Mouse (Mus musculus) kidney, postnatal 4 days (tissue): ENCODE measurements around the gene Slc12a7.
"Not testable (repeated sequence)": the region's sequence is repeated elsewhere in the genome, so short reads cannot be mapped to it uniquely, and the experiment has no call there.

ENCODE experiments used
- DNase-seq, 2 experiments: peaks; one replicate each; pipeline ENCODE4 v3.0.0; 2021; ENCODE audit warnings: mixed read lengths in 2 of 2

Slc12a7 gene

DNA sequence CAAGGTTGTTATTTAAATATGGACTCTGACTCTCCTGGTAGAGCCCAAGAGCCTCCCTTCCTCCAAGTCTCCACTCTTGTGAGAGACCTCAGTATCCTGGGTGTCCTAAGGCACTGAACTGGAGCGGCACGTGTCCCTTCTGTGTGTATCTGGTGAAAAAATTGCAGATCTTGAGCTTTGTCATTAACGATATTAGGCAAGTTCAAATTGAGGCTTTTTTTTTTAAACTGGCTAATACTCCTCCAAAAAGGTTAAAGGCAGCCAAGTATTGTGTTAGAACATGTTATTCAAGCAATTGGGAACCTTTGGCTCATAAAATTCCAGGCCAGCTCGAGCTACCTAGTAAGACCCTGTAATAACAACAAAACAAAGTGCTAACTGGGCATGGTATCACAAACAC is 12.7 kb upstream of the Slc12a7 start:
- DNase-seq: no peak

DNA sequence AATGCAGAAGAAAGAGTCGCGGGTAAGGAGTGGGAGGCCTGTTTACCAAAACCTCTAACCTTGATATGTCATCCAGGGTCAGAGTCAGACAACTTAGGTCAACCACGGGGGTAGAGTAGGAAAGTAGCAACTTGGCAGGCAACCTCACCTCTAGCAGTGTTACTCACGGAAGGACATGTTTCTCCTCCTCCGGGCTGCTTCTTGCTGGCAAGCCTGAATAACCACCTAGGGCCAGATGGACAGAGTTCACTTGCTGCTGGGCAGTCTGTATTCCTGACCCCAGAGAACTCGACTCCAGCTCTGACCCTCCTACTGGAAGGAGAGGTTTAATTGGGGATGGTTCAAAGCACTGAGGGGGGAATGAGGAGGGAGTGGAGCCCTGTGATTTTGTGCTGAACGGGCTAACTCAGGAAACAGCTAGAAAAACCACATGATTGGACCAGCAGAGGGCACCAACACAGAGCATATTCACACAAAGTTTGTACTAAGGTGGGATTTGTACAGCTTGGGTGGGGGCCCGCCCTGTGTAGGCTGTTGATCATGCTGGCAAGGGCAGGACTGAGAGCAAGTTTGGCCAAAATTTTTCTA is 9.7 kb upstream of the Slc12a7 start:
- peak; percentile 70 to 77 for DNase-seq

DNA sequence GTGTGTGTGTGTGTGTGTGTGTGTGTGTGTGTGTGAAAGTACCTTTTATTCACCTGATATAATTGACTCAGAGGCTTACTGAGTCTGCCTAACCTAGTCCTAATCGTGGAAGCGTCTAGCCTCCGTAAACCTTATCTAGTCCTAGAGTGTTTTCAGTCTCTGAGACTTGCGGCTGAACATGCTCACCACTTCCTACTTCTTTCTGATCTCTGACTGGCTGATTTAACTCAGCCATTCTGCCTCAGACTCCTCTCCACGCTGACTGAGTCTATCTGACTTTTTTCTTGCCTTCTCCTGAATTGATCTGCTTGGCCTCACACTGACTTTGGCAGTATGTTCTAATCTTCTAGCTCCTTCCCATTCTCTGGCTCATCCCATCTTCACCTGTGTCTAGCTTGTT is 7.6 kb upstream of the Slc12a7 start:
- no peak for DNase-seq

DNA sequence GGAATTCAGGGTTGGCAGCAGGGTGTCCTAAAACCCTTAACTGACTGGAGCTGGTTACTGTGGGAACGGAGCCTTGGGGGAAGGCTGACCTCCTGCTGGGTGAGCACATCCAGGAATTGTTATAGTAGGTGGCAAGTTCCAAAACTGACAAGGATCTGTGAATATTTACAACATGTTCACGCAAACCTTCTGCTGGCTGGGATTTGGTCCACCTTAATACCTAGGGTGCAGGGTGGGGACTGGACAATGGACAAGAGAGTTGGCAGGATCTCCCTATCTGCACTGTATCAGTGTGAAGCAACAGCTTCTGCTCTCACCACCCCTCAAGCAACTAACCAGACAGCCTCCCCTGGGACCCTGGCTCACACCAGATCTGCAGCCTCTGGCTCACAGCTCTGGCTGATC is 5.3 kb upstream of the Slc12a7 start:
- DNase-seq: peak in 1 of 2 experiments; percentile 31

DNA sequence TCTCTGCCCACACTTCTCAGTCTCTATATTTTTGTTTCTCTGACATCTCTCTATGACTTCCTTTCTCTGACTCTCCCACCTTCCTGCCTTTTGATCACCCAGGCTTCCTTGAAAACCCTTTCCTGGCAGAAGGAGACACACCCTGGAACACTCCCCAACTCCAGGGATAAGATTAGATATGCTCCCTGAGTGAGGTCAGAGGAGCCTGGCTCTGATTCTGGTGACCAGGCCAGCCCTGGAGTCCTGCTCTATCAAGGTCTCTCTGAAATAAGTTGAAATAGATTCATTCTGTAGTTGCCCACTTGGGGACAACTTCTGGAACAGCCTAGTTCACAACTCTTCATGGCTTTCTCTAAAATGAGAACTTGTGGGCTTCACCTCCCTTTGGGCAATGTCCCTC is 4.3 kb upstream of the Slc12a7 start:
- DNase-seq: no peak

DNA sequence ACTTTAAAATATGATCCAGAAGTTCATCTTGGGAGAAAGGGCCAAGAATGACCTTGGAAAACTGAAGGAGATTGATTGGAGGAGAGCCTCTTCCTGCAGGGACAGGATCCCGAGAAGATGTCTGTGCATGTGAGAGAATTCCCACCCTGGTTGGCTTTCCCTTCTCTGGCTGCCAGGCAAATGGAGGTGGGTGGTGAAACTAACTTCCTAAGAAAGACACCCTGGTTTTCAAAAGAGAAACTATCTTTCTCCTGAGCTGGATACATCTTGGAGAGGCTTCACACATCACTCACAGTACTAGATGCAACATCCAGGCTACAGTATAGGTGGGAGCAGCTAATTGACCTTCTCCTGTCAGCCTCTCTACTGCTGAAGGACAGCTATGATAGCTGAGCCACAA is 2.0 kb upstream of the Slc12a7 start:
- no peak for DNase-seq

DNA sequence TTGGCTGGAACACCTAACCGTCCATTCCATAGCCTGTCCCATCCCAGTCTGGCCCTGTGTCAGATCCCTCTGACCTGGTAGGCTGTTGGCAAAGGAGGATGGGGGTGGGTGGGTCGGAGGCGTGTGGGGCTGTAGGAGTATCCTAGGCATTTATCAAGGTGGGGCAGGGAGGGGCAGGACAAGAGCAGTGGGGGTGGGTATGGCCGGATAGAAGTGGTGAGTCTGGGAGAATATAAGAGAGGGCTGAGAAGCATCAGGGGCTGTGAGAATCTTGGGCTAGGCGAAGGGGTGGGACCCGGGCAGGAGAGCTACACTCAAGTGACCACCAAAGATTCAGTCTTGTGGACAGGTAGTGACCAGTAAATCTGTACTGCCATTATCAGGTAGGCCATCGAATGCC is 659 bp upstream of the Slc12a7 start:
- DNase-seq: no peak

DNA sequence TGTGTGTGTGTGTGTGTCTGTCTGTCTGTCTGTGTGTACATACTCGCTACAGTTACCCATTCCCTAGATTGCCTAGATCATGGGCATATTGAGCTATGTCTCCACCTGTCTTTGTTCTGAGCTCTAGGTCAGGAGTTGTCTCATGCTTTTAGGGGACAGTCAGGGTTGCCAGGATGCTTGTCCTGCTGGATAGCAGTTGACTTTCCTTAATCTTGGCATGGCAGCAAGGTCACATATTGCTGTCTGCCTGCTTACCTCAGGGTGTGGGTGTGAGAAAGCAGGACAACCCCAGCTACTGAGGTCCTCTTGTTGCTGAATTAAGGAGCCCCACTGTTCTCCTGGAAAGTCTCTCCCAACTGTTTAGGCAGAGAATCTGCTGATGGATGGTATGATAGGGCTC is 1.5 kb downstream of the Slc12a7 start:
- no peak for DNase-seq

DNA sequence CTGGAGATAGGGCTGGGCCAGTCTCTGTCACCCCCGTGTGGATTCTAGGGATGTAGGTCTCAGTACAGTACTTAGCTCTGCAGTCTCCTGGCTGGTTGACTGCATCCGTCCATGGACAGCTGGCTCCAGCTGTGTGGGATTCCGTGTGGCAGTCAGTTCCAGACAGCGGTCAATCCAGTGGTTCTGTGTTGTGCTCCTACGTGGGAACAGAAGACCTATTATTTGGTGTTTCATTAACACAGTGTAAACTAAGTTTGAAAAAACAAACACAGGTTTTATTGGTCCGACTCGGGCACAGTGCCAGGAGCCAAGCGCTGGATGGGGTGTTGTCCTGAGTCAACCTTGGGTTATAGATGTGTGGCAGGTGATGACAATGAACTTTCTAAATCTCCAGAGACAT is 2.4 kb downstream of the Slc12a7 start:
- peak; percentile 52 to 65 for DNase-seq

DNA sequence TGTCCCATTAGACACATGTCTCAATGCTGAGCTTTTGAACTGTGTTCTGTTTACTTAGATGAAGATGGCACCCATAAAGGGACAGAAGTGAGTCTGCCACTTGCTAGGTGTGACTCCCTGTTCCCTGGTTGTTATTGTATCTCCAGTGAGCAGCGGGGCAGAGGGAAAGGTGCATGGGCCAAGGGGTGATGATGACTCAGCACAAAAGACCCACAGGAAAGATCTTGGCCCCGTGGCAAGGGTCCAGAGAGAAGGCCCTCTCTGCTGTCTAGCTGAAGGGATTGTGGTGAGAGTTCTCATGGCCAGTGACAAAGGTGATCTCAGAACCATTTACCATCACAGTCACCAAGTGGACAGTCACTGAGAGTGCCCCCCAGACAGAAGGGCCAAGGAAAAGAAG is 3.0 kb downstream of the Slc12a7 start:
- no peak for DNase-seq

DNA sequence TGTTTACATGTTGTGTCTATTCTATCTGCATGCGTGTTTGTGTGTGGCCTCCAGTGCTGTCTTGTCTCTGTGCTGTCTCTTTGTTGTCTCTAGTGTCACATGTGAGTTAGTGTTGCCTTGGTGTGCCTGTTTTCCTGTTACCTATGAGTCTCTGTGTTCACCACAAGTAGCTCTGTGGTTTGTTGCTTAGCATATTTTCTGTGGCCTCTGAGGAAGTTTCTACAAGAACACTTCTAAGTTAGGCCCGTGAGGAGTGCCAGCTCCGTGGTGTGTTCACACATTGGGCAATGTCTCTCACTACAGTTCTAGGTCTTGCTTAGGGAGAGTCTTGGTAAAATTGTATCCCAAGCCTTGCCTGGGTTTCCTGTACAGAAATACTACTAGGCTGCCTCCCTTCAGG is 4.0 kb downstream of the Slc12a7 start:
- no peak for DNase-seq

DNA sequence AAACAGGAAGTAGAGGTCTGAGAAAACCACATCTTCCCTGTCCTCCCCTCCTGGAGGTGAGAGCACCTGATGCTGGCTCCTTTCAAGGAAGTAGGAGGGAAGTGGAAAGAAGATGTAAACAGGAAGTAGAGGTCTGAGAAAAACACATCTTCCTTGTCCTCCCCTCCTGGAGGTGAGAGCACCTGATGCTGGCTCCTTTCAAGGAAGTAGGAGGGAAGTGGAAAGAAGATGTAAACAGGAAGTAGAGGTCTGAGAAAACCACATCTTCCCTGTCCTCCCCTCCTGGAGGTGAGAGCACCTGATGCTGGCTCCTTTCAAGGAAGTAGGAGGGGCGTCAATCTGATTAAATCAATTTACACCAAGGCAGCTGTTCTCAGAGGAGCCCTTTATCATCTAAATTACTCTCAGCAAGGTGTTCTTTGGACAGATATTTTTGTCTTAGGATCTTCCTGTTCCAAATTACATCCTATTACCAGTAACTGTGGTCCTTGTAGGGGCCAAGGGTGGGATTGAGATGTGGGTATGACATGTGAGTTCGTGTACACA is 7.6 kb downstream of the Slc12a7 start:
- not testable (repeated sequence) for DNase-seq

DNA sequence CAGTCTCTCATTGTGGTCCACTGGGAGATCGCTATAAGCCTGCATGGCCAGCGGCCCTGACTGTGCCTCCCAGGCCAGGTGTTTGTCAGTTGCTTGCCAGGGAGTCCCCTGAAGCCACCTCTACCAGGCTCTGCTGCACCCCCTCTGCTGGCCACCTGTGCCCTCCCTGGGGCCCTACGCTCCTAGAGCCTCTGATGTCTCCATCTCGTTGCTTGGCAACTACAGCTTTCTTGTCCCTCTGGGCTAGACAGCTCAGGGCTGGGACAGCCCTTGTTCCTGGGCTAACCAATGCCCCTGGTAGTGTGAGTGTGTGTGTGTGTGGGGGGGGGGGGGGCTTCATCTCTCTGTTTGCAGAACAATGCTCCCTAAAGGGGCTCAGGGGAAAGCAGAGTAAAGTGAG is 10.1 kb downstream of the Slc12a7 start:
- no peak for DNase-seq

DNA sequence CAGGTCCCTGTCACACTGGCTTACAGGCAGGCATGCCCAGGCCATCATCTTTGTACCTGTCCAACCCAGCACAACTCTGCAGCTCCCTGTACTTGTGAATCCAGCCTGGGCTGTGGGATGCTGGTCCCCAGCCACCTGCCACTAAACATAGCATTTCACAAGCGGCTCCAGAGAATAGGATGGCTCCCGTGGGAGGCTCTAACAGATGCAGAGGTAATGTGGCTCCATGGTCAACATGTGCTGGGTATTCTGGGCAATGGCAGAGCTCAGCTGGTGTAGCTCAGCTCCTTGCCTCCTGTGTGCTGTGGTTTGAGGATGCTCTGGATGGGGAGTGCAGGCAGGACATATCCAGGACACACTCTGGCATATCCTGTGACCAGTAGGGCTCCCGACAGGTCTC is 10.8 kb downstream of the Slc12a7 start:
- no peak for DNase-seq

DNA sequence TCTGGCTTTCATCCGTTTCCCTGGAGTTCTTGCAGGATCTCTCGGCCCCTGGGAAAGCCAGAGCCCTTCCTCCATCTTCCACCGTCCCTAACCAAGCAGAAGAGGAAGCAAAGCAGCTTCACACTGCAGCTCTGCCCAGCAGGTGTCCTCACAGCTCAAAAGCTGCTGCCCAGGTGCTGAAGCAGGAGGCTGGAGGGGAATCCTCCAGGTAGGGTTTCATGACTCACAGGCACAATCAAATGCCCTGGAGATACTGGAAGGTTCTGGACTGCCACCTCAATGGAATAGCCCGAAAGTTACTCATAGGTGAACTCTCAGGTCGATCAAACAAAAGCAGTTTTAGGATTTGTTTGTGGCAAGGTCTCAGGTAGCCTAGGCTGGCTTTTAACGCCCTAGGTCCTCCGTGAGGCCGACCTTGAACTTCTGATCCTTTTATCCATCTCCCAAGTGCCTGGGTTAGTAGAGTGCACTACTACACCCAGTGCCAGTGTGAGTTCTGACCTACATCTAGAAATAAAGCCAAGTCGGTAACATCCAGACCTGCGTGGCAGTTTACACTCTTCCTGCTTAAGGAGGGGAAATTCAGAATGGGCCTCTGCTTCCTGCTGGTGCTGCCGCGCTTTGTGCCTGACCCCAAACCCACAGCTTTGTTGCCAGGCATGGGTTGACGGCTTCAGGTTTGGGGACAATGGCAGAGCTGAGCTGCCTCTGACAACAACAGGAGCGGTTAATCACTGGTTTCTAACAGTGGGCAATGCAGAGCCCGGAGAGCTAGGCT is 16.0 kb downstream of the Slc12a7 start:
- peak; percentile 64 to 73 for DNase-seq

DNA sequence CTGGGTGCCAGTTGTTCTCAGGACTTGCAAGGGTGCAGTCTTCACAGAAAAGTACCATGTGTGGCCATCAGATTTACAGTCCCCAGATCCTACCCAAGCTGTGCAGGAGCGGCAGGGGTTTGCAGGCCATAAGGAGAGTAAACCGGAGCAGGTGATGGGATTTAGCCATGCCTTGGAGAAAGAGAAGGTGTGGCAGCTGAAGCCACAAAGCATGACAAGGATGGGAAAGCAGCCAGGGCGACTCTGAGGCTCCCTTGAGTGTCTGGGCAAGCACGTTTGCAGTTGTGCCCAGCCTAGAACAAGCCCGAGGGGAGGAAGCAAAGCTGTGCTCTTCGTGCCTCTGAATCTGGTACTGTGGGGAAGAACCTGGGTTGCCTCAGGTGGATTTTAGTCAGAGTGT is 17.5 kb downstream of the Slc12a7 start:
- no peak for DNase-seq

DNA sequence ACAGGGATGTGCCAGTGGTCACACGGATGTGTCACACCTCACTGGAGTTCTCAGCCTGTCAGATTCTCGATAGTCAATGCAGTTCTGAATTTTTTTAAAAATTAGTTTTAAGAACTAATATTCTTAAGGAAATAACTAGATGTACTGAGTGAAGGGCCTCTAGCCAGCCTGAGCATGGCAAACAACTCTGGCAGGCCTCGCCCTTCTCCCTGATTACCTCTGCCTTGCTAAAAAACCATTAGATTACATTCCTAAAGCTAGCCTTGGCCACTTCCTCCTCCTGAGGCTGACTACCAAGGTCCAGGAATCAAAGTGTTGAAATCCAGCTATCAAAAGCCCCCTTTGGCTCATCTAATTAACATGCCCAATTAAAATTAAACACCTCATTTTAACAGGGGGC is 18.4 kb downstream of the Slc12a7 start:
- DNase-seq: no peak

DNA sequence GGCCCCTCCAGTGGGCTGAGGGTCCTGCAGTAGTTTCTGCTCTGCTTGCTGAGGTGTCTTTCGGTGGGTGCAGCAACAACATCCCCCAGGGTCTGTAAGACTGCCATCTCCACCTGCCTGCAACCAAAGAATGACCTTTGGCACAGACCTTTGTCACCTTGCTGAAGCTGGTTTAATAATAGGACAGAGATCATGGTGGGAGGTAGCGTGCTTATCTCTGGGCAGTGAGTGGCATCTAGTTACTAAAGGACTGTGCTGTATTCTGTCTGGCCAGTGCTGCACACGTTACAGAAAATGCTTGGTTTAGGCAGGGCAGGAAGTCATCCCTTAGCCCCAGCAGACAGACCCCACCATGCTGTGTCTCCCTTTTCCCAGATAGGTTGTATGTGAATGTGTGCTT is 22.9 kb downstream of the Slc12a7 start:
- DNase-seq: no peak

DNA sequence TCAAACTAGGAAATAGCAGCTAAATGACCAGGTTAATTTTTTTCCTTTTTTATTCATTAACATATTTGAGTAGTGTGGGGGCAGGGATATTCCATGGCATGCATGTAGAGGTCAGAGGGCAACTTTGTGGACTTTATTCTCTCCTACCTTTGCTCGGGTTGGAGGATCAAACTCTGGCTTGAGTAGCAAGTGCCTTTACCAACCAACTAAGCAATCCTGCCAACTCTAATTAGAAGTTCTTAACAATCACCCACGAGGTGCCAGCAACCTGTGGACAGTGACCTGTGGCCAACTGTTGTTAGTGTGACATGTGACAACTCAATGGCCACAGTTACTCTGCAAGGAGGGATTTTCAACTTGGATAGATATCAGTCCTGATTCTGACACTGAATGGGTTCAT is 24.0 kb downstream of the Slc12a7 start:
- DNase-seq: peak in 1 of 2 experiments; percentile 10

DNA sequence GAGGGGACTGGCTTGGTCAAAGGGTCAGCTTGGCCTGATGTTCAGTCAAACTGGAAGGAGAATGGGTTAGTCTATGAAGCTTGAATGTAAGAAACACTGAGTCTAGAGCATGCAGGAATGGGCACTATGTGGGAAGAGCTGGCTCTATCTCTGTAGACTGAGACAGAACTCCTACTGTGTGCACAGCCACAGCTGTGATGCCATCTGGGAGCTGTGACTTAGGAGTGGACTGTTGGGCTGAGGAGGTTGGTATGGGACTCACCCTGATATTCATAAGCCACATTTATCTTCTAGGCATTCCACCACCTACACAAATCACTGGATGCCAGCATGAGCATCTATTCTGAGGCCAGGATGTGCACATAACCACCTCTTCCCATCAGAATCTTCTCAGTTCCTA is 24.5 kb downstream of the Slc12a7 start:
- DNase-seq: no peak

DNA sequence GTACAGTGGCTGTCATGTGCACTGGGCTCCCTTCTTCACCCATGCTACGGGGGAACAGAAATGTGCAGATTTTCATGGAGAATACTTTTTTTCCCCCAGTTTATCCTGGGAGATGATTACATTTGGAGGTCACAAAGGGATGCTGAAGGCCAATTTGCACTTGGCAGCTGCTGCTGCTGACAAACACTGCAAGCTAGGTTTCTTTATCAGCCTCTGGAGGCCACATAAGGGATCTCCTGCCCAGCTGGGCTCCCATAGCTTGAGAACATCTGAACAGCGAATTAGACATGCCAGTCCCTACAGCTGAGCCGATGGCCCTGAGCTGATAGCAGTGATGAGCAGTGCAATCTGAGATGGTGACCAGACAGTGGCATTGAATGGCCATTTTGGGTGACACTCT is 26.7 kb downstream of the Slc12a7 start:
- no peak for DNase-seq

DNA sequence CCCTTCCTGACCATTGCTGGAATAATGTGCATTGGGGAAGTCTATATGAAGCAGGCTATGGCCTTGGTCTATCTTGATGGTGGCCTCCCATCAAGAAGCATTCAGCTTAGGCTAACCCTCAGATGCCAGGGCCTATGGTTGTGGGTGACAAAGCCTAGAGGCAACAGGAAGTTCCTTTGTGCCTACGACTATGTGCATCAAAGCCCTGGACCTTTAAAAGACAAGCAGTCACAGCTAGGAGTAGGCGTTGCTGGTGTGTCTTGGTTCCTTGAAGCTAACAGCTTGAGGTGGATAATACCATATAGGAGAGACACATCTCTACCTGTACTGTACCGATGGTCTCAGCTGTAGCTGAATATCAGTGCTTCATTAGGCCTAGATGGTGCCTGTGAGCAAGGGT is 27.2 kb downstream of the Slc12a7 start:
- DNase-seq: no peak

DNA sequence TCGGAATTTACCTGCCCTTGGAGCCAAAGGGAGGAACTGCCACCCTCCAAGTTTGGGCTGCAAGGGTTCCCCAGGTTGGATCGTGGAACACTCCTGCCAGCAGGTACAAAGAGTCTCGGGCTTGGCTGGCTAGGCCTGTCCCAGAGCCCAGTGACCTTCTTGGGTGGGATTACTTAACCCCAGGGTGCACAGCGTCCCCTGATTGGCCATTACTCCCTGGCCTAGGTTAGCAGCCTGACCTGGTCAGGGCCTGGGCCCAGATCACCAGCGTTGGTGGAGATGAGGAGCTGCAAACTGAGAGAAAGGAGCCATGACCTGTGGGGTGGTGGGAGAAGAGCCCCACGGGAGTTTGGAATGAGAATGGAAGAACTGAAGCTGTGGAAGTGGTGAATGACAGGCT is 30.0 kb downstream of the Slc12a7 start:
- no peak for DNase-seq

DNA sequence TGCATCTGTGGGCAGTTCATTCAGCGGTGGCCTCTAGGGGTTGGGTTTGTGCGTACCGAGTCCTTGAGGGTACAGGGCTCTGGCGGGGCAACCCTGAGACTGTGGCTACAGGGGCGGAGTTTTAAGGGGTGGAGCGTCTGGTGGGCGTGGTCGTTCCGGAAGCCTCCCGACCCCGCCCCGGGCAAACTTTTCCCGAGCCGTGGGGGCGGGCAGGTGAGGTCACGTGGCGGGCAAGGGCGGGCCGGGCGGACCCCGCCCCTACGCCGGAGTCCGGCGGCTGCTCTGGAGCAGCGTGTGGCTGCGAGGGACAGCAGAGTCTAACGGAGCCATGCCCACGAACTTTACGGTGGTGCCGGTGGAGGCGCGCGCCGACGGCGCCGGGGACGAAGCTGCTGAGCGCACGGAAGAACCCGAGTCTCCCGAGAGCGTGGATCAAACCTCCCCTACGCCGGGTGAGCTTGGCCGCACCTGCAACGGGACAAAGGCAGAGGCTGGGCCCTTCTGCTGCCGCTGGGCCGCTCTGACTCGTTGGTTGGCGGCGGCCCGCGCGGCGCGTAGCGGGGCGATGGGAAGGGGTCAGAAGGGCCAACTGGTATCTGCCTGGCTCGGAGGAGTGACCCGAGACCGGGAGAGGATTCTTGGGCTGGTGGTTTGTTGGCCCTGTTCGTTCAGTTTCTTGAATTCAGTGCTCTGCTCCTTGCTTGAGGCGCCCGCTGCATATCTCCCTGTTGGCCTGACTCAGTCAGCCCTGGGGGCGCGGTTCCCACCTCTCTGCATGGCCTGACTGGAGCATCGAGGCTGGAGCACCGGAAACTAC is 30.8 kb downstream of the Slc12a7 start:
- DNase-seq: peak; percentile 96 to 97
